Mouse (Mus musculus) left cerebral cortex, adult 11 months (tissue): Measurements from ENCODE around the gene Nbas.

Source experiments
- DNase-seq: peaks from one replicate; pipeline ENCODE4 v3.0.0; 2022; ENCODE audit warnings: low spot score

Gene Nbas

DNA sequence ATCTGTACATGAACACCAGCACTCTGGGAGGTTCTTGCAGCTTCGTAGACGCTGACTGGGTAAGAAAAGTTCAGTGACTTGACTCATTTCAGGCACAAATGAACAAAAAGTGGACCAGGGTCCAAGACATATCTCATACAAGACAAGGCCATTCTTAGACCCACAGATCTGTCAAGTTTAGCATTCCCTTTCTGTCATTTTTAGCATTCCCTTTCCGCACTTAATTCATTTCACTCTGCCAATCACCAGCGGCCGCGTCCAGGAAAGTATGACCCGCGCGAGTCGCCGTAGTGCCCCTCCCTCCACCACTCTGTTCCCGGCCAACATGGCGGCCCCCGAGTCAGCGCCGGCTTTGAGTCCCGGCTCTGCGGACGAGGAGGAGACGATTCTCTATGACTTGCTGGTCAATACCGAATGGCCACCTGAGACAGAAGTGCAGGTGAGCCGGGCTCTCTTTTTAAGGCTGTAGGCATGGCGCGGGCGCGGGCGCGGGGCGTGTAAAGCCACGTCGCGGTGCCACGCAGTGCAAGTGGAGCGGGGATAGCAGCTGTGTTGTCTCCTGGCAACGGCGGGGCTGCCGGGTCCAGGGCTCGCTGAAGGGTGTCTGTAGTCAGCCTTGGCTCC lies at the start of gene Nbas:
Gene Nbas, plus strand, starts transcription at position 308 of the 624 bp plus-strand sequence.
- peak; percentile 67 for DNase-seq

DNA sequence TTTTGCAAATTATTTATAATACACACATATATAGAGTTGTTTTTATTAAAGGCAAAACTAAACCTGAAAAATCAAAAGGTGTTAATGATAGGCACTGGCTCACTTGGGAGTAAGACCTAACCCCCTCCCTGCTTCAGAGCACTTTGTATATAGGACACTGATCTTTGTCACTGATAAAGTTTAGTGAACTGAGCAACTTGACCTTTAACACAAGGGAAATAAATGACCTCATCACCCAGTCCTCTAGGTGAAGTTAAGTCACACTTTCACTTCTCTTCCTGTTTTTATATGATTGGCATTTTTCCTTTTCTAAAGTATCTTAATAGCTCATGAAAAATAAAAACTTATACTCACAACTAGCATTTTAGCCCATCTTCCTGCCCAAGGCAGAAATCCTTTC lies 26.5 kb upstream of the Nbas start:
- no peak for DNase-seq

DNA sequence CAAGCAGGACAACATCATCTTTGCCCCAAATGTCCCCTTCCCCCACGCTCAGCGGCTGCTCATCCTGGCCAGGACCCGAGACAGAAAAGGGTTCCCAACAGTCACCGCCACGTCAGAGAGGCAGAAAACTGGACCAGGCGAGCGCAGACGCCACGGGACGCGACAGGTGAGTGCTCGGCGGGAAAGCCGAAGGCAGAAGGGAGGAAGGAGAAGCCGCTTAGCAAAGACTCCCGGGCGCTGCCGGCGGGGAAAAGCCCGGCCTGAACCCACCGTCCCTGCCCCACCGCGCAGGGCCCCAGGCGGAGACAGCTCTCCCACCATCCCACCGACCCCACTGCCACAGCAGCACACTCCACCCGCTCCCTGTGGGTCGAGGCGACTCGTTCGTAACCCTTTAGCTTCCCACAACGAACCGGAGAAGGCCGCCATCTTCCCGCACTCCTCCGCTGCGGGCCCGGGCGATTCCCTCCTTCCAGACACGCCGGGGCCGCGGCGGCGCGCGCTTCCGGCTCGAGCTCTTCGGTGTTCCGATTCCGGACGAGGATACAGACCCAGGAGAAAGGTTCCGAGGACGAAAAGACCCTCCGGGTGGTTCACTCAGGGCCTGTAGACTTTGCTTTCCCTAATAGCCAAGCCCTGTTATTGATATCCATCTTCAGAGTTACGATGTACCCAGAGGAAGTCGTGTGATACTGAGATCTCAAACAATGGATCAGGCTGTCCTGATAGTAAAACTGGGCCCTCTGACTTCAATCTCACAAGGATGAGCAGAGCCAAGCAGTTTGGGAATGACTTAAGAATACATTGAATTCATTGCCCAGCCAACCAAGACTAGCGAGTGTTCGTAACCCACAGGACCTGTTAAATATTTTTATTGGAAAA lies 20.0 kb upstream of the Nbas start, which contains the start of gene Ddx1:
Gene Ddx1, minus strand, starts transcription at position 523 of the 882 bp plus-strand sequence.
- peak; percentile 67 for DNase-seq

DNA sequence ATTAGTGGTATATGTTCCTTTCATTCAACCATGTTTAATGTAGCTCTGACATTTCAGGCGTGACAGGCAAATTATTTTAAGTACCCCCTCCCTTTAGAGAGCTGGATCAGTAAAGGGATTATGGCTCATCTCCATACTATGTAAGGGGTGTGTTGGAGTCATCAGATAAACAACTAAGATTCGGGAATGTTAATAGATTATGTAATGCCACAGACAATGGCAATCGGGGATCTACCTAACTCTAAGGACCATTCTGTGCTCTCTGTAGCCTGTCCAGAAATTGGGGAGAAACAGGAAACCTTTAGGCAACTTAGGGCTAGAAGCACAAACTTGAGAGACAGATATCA lies 19.4 kb upstream of the Nbas start:
- no peak for DNase-seq

DNA sequence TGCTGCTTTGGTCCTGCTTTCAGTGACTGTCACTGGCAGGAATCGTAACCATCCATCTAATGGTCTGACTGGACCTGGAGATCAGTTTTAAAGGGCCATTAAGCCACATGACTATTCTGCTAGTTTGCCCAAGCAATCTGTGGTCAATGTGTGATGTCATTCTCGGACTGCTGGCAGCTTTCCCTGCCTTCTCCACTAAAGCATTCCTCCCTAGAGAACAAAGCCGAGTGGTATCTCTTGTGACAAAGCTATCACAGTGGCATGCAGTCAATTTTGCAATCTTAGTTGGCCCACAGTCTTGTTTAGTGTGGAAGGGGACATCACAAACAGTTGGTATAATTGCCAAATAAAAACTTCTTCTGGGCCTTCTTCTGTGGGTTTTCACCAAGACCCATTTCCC lies 13.9 kb upstream of the Nbas start:
- DNase-seq, result no peak

DNA sequence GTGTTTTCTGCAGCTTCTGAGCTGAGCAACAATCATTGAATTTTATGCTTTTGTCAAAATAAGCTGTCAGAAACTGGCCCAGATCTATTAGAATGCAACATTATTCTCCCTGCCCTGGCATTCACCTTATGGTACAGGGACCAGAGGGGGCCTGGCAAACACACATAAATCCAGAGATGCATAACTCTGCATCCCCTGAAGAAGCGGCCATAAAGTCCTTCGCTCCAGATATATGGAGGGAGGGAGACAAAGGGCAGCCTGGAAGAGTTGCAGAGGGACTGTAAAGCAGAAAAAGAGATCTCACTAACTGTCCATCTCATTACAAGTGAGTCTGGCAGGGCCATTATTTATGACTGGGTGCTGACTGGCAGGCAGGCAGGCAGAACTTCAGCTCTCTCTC lies 13.2 kb upstream of the Nbas start:
- no peak for DNase-seq

DNA sequence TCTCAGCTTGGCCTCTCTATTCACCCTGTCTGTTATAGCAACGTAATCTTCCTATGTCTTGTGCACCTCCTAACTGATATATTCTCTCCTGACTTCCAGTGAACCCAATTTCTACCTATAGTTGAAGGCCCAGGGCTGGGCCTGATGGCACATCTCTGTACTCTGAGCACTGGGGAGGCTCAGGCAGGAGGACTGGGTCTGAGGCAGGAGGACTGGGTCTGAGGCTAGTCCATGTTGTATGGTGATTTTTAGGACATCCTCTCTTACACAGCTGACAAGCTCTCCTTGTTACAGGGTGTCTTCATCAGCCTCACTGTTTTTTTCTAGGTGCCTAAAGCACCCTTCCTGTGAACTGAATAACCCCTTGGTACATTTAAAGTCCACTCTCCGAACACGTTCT lies 521 bp upstream of the Nbas start:
- no peak for DNase-seq

DNA sequence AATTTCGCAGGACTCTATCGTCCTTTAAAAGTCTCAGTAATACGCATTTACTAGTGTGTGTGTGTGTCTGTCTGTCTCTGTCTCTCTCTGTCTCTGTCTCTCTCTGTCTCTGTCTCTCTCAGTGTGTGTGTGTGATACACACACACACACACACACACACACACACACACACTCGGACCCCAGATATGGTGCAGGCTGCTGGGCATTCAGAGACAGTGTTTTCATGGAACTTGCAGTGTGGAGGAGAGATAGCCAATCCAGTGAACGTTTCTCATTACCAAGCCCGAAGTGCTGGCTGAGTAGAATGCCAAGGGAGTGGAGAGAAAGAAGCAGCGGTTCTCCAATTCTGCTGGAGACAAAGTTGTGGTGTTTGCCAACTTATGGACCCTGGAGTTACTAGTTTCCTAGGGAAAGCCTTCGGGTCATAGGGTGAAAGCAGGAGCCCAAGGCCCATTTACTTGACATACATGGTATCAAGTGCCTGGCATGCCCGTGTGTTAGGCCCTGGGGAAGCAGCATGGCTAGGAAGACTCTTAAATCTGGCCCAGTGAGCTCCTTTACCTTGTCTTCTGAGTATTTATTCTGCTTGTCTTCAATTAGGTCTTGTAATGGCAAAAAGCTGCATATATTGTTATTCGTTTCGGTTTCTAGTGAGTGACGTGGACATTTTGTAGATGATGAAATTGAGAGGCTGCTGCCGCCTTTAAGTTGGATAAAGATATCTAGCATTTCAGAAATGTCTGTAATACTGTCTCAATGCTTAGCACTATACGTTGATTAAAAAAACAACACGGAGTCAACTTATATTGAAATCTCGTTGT lies 847 bp downstream of the Nbas start:
- DNase-seq, result no peak

DNA sequence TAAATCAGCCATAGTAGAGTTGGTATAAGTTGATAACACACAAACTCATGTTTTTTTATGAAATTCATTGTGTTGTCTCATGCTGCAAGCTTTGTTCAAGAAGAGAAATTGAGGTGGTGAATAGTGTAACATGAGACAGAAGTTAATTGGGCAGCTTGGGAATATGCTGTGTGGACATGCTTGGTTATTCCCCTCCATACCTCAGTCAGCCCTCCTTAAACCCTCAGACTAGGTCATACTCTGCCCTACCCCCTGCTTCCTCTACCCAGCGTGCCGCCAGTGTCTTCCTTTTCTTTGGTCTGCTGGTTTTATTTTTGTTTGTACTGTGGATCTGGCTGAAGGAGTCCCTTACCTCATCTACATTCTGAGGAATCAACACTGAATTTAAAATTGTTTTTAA lies 22.5 kb downstream of the Nbas start:
- DNase-seq, result no peak

DNA sequence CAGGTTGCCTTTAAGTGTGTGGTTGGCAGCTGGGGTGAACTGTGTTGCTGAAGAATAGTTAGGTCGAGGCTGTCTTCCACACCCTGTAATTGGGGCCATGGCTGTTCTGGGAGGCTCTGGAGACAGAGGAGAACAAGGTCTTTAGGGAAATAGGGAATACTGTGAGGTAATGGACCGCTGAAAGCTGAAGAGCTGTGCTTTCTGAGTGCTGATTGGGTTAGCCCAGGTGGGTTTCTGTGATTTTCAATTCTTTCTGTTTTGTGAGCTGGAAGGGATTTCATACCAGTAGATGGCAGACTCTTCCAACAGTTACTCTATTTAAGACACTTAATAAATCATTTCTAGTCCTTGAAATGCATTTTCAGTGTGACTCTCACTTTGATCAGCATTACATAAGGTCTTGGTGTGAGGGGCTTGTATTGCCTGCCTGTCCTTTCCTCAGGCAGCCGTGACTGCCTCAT lies 24.5 kb downstream of the Nbas start:
- peak; percentile 19 for DNase-seq

DNA sequence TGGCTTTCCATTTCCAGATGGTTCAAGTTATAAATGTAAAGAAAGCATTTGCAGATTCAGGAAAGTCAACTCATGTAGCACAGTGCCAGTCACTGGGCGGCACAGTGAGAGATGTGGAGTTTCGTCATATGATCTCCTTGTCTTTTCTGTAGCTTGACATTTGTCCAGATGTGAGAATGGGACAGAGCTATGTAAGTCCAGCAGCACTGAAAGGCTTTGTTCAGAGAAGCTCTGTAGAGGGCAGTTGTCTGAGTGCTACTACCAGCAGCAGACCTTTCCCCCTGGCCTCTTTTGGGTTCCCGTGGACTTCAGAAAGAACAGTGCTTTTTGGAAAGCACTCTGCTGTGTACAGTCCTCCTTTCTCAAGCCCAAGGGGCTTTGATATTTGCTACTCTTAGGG lies 34.1 kb downstream of the Nbas start:
- DNase-seq, result peak; percentile 47

DNA sequence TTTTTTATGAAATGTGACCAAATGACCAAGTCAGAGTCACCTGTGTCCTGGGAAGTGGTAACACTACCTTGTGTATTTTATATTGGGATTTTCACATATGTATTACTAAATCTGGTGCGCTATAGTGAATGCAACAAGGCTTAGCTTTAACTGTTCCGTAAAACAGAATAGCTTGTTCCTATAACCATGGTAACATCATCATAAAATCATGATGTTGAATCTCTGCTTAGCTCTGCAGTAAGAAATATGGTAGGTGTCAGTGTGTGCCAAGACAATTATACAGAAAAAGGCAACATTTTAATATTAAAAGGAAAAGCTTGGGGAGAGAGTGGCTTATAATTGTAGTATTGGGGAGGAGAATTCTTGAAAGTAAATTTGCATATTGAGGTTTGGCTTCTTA lies 45.0 kb downstream of the Nbas start:
- DNase-seq, result no peak

DNA sequence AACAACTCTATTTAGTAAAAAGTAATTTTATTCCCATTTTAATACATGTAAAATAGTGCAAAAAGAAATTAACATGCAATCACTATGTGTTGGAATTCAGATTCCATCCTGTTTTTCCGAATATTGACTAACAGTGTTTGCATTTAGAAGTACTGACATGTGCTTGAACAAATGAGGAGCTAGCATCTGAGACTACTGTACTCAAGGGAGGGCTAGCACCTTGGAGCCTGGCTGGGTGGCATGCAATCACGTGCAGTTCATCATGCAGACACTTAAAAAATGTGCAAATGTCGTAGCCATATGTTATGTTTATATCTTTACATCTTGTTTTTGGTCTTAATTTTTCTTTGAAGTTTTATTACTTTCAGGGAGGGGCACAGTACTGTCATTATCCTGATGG lies 45.5 kb downstream of the Nbas start:
- DNase-seq, result no peak

DNA sequence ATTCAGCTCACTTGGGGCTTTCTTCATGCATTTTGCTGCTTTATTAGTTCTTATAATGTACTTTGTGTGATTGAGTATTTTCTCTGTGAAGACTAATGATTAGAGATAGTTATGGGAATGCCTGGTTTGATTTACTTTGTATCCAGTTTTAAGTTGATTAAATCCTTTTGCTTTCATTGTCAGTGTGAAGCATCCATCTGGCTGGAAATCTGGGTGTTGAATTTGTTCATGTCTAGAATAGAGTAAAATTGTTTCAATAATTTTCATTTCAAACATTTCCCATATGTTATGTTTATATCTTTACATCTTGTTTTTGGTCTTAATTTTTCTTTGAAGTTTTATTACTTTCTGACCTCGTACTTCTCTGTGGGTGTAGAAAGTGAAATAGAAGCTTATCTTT lies 46.1 kb downstream of the Nbas start:
- no peak for DNase-seq

DNA sequence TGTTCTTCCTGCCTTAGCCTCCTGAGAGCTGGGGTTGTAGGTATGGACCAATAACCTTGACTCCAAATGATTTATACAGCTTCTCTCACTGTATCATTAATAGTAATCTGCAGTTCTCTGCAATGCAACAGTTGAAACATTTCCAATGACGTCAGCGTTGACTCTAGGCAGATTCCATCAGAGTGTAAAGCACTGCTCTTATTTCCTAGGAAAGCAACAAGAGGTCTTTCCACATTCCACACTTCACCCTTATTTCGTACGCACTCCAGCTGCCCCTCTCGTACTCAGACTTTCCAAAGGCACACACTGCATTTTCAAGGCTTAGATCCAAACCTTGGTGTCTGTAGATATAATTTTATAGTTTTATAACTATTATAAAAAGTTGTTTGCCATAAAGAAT lies 73.6 kb downstream of the Nbas start:
- DNase-seq, result no peak

DNA sequence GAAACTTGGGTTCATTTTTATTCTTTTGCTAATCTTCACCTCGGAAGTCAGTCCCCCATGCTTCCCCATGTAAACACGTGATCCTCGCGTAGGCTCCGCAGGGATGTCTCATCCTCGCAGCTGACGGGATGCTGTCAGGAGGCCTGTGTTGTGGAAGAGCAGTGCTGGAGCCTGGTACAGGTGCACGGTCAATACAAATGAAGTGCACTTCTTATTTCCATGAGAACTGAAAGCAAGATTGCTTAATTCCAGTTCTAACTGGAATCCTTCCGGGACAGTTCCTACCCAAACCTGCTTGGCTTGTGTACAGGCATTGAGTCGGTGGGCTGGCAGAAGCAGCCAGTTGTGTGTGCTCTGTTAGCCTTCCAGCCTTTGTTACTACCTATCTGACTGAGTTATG lies 87.3 kb downstream of the Nbas start:
- DNase-seq, result no peak

DNA sequence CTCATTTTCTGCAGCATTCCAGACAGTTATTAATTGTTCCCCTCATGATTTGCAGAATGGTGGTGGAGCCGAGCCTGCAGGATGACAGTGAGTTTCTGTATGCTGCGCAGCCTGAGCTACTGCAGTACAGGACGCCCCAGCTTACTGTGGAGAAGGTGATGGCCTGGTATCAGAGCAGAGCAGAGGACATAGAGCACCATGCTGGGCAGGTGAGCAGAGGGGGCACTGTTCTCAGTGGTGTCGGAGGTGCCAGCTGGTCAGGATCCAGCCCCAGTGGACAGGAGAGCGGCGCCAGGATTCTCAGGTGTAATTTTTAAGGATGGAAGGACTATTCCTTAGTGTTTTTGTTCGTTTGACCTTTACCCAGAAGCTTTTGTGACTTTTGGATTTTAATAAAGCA lies 87.8 kb downstream of the Nbas start:
- DNase-seq, result no peak

DNA sequence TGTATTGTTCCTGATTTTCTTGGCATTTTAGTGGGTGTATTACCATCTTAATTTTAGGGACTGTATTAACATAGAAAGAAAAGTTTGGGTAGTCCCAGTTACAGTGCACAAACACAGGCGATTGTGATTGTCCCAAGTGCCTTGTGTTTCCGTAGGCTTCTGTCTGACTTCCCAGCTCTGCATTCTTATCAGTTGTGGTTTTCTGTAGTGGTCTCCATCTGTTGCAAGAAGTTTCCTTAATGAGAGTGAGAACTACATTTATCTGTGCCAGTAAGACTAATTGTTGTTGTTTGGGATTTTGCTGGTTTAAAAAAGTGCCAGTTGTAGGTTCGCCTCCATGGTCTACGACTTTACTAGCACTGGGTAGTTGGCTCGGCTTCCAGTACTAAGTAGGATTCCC lies 88.3 kb downstream of the Nbas start:
- no peak for DNase-seq

DNA sequence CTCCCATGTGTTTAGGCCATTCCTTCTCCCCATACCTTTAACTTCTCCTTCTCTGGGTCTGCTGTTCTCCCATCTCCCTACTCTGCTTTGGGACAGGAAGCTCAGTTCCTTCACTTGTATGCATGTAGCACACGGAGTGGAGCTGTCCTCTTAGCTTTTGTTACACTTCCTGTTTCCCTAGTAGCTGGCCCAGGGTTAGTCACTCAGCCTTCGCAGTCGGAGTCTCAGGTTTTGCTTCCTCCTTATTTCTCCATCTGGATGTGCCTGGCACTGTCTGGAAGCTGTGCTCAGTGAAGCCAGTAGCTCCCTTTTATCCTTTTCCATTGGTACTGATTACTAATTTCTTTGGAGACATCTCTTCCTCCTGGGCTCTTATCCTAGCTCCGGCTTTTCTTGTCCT lies 89.9 kb downstream of the Nbas start:
- DNase-seq, result no peak

DNA sequence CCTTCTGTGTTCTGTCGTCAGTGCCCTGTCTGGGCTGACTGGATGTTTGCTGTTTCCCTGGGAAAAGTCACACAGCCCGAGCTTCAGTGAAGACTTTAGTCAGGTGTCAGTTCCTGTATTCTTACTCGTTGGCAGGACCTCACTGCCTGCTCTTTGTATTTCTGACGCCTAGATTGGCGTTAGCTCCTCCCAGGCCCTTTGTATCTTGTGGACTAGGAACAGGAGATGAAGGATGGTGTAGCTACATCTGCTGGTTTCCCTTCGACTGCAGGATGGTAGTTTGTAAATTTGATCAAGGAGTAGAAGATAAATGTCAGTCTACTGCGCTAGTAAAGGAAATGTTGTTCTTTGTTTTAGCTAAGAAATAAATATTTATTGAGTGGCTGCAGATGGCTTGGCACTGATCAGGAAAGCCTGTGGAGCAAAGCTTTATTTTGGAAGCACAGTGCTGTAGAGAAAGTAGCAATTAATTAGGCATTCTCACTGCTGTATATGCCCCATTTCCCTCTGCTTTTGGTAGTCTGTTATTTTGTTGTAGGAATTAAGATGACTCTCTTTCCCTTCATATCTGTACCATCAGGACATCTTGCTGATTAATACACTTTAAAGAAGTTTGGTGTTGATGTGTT lies 91.4 kb downstream of the Nbas start:
- no peak for DNase-seq

DNA sequence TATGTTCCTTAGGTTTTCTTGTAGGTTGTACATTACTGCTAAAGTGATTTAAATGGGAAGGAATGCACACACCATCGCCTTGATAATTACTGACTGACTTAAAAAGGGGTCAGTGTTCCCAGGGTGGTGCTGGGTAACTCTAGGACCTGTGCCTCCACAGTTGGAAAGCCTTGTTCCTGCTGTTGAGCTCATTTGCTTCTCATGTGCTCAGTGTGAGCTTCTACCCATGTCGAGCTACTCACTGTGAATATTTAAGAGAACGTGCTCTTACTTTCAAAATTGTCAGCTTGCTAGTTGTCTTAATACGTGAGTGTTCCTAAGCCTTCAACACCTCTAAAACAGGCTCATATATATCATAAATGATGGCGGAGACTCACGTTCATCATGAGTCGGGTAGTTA lies 112.6 kb downstream of the Nbas start:
- DNase-seq, result no peak

DNA sequence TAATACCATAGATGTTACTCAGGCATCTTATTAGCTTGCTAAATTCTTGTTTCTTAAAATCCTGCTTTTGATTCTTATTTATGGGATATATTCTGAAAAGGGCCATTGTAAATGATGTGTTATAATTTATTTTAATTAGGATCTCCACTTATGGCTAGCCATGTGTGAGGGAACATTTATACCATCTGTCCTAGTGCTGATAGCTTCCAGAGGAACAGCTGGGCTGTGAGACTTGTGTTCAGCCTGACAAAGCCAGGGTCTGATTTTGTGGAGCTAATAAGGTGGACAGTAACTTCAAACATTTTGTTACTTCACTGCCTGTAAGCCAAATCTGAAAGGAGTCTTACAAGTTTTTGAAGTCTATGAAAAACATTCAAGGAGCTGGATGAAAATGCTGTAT lies 113.1 kb downstream of the Nbas start:
- DNase-seq, result no peak
